Mouse (Mus musculus): ENCODE measurements around the gene Wfikkn2.

Wfikkn2 gene

GRCm38 (mm10) chr11:94265134-94265785, 19.5 kb upstream of the Wfikkn2 start:
- DNase-seq (ENCODE audit: low spot score in 2 of 2), result peak in 1 of 2 experiments; percentile 22

- peak in 1 of 2 experiments; percentile 46 for DNase-seq (ENCODE audit: low spot score in 2 of 2)
Measured at GRCm38 (mm10) chr11:94261585-94262370, 16.0 kb upstream of the Wfikkn2 start.

GRCm38 (mm10) chr11:94259814-94260213, 14.0 kb upstream of the Wfikkn2 start:
- no peak for DNase-seq (ENCODE audit: low spot score in 2 of 2)

GRCm38 (mm10) chr11:94257987-94258386, 12.2 kb upstream of the Wfikkn2 start:
- DNase-seq (ENCODE audit: low spot score in 2 of 2), result no peak

- no peak for DNase-seq (ENCODE audit: low spot score in 2 of 2)
Measured at GRCm38 (mm10) chr11:94255733-94256132, 9.9 kb upstream of the Wfikkn2 start.

- no peak for DNase-seq (ENCODE audit: low spot score in 2 of 2)
Measured at GRCm38 (mm10) chr11:94253691-94254090, 7.9 kb upstream of the Wfikkn2 start.

GRCm38 (mm10) chr11:94253156-94253555, 7.4 kb upstream of the Wfikkn2 start:
- DNase-seq (ENCODE audit: low spot score in 2 of 2), result no peak

GRCm38 (mm10) chr11:94246789-94247061, 920 bp upstream of the Wfikkn2 start:
- no peak for DNase-seq (ENCODE audit: low spot score in 2 of 2)

GRCm38 (mm10) chr11:94244385-94244784, 1.4 kb downstream of the Wfikkn2 start:
- DNase-seq (ENCODE audit: low spot score in 2 of 2), result no peak

GRCm38 (mm10) chr11:94243422-94244180, 2.2 kb downstream of the Wfikkn2 start:
- DNase-seq (ENCODE audit: low spot score in 2 of 2), result no peak

GRCm38 (mm10) chr11:94242760-94243421, 2.9 kb downstream of the Wfikkn2 start:
- no peak for DNase-seq (ENCODE audit: low spot score in 2 of 2)

- DNase-seq (ENCODE audit: low spot score in 2 of 2), result no peak
Measured at GRCm38 (mm10) chr11:94239706-94240105, 6.1 kb downstream of the Wfikkn2 start.

- DNase-seq (ENCODE audit: low spot score in 2 of 2), result no peak
Measured at GRCm38 (mm10) chr11:94238786-94239185, 7.0 kb downstream of the Wfikkn2 start.

- peak; percentile 38 to 47 for DNase-seq (ENCODE audit: low spot score in 2 of 2)
Measured at GRCm38 (mm10) chr11:94236074-94236473, 9.7 kb downstream of the Wfikkn2 start.

GRCm38 (mm10) chr11:94234857-94235256, 10.9 kb downstream of the Wfikkn2 start:
- DNase-seq (ENCODE audit: low spot score in 2 of 2), result no peak

- DNase-seq (ENCODE audit: low spot score in 2 of 2), result no peak
Measured at GRCm38 (mm10) chr11:94234380-94234779, 11.4 kb downstream of the Wfikkn2 start.

GRCm38 (mm10) chr11:94233405-94233804, 12.4 kb downstream of the Wfikkn2 start:
- DNase-seq (ENCODE audit: low spot score in 2 of 2), result no peak

- no peak for DNase-seq (ENCODE audit: low spot score in 2 of 2)
Measured at GRCm38 (mm10) chr11:94231821-94232552, 13.8 kb downstream of the Wfikkn2 start.

GRCm38 (mm10) chr11:94230244-94230643, 15.6 kb downstream of the Wfikkn2 start:
- no peak for DNase-seq (ENCODE audit: low spot score in 2 of 2)

GRCm38 (mm10) chr11:94229207-94229960, 16.4 kb downstream of the Wfikkn2 start:
- no peak for DNase-seq (ENCODE audit: low spot score in 2 of 2)

GRCm38 (mm10) chr11:94228416-94228815, 17.4 kb downstream of the Wfikkn2 start:
- no peak for DNase-seq (ENCODE audit: low spot score in 2 of 2)

Measured in spleen, postnatal 36 days (tissue).